Mouse (Mus musculus): ENCODE measurements around the gene Foxn1. TPM values are rescaled to one million over a fixed set of nuclear protein-coding genes. Genes with fewer than 3 reads are reported as not detected.

The Foxn1 gene
- polyA plus RNA-seq, 1 experiment = not detected

GRCm38 (mm10) chr11:78341702-78342101 is 44.7 kb downstream of the Foxn1 start:
- 84% methylated on average over 12 of the region's 12 CpGs for WGBS
- peaks cover 6% of the 10 kb centered on the region for H3K4me1 ChIP-seq (ENCODE audit: control insufficient read depth, insufficient read depth, low read length)
- no peak overlapping the region for H3K27ac ChIP-seq (ENCODE audit: control insufficient read depth, insufficient read depth, low read depth, low read length, poor library complexity)
- TF ChIP-seq CTCF (IDR thresholded peaks at IDR 0.05; ENCODE audit: control insufficient read depth, insufficient read depth, low read length) = no peak
- no peak for TF ChIP-seq POLR2A (IDR thresholded peaks at IDR 0.05; ENCODE audit: borderline replicate concordance, control insufficient read depth, low read depth, low read length)
- H3K4me3 ChIP-seq (replicated peaks; ENCODE audit: control insufficient read depth, low read depth, low read length) = no peak overlapping the region

GRCm38 (mm10) chr11:78337040-78337439 is 49.3 kb downstream of the Foxn1 start:
- H3K27ac ChIP-seq (ENCODE audit: control insufficient read depth, insufficient read depth, low read depth, low read length, poor library complexity) = no peak overlapping the region
- H3K4me3 ChIP-seq (replicated peaks; ENCODE audit: control insufficient read depth, low read depth, low read length) = no peak overlapping the region
- no peak for TF ChIP-seq POLR2A (IDR thresholded peaks at IDR 0.05; ENCODE audit: borderline replicate concordance, control insufficient read depth, low read depth, low read length)
- no peak for TF ChIP-seq CTCF (IDR thresholded peaks at IDR 0.05; ENCODE audit: control insufficient read depth, insufficient read depth, low read length)
- no peaks in the 10 kb centered on the region for H3K4me1 ChIP-seq (ENCODE audit: control insufficient read depth, insufficient read depth, low read length)
- 95% methylated on average over 8 of the region's 8 CpGs for WGBS

GRCm38 (mm10) chr11:78333992-78334391 is 52.4 kb downstream of the Foxn1 start:
- Histone ChIP-seq H3K4me3 (replicated peaks; ENCODE audit: control insufficient read depth, low read depth, low read length) (no peak overlapping the region), H3K4me1 (ENCODE audit: control insufficient read depth, insufficient read depth, low read length) (no peaks in the 10 kb centered on the region; the same call in 1 of the 2 replicates), H3K27ac (ENCODE audit: control insufficient read depth, insufficient read depth, low read depth, low read length, poor library complexity) (no peak overlapping the region)
- 83% methylated on average over 5 of the region's 5 CpGs for WGBS
- no peak for TF ChIP-seq POLR2A (IDR thresholded peaks at IDR 0.05; ENCODE audit: borderline replicate concordance, control insufficient read depth, low read depth, low read length)
- TF ChIP-seq CTCF (IDR thresholded peaks at IDR 0.05; ENCODE audit: control insufficient read depth, insufficient read depth, low read length) = no peak

- Histone ChIP-seq H3K4me3 (replicated peaks; ENCODE audit: control insufficient read depth, low read depth, low read length) (no peak overlapping the region), H3K27ac (ENCODE audit: control insufficient read depth, insufficient read depth, low read depth, low read length, poor library complexity) (no peak overlapping the region), H3K4me1 (ENCODE audit: control insufficient read depth, insufficient read depth, low read length) (no peaks in the 10 kb centered on the region; the same call in 1 of the 2 replicates)
- WGBS = 95% methylated on average over 12 of the region's 12 CpGs
- TF ChIP-seq CTCF (IDR thresholded peaks at IDR 0.05; ENCODE audit: control insufficient read depth, insufficient read depth, low read length) = no peak
- no peak for TF ChIP-seq POLR2A (IDR thresholded peaks at IDR 0.05; ENCODE audit: borderline replicate concordance, control insufficient read depth, low read depth, low read length)
Measured at GRCm38 (mm10) chr11:78332676-78333075, 53.7 kb downstream of the Foxn1 start.

GRCm38 (mm10) chr11:78328512-78329056 is 57.8 kb downstream of the Foxn1 start:
- Histone ChIP-seq H3K4me3 (replicated peaks; ENCODE audit: control insufficient read depth, low read depth, low read length) (peak overlapping the region; percentile 95), H3K4me1 (ENCODE audit: control insufficient read depth, insufficient read depth, low read length) (no peaks in the 10 kb centered on the region; the same call in 1 of the 2 replicates), H3K27ac (ENCODE audit: control insufficient read depth, insufficient read depth, low read depth, low read length, poor library complexity) (peak overlapping the region; percentile 37)
- TF ChIP-seq CTCF (IDR thresholded peaks at IDR 0.05; ENCODE audit: control insufficient read depth, insufficient read depth, low read length) (no peak), POLR2A (IDR thresholded peaks at IDR 0.05; ENCODE audit: borderline replicate concordance, control insufficient read depth, low read depth, low read length) (no peak)
- under 1% methylated on average over 41 of the region's 41 CpGs for WGBS

- Histone ChIP-seq H3K4me1 (ENCODE audit: control insufficient read depth, insufficient read depth, low read length) (peaks cover 2% of the 10 kb centered on the region; the same call in 1 of the 2 replicates), H3K27ac (ENCODE audit: control insufficient read depth, insufficient read depth, low read depth, low read length, poor library complexity) (peak within 1 kb of the TSS; percentile 37)
- WGBS = 8% methylated on average over 37 of the region's 37 CpGs
Measured at GRCm38 (mm10) chr11:78327634-78328511, 58.5 kb downstream of the Foxn1 start, which contains the start of gene Pigs. Gene Pigs (plus strand): TSS chr11:78328415.

GRCm38 (mm10) chr11:78327215-78327614 is 59.1 kb downstream of the Foxn1 start:
- TF ChIP-seq POLR2A (IDR thresholded peaks at IDR 0.05; ENCODE audit: borderline replicate concordance, control insufficient read depth, low read depth, low read length) (no peak), CTCF (IDR thresholded peaks at IDR 0.05; ENCODE audit: control insufficient read depth, insufficient read depth, low read length) (no peak)
- no peak overlapping the region for H3K27ac ChIP-seq (ENCODE audit: control insufficient read depth, insufficient read depth, low read depth, low read length, poor library complexity)
- peaks cover 4% of the 10 kb centered on the region; the same call in 1 of the 2 replicates for H3K4me1 ChIP-seq (ENCODE audit: control insufficient read depth, insufficient read depth, low read length)
- H3K4me3 ChIP-seq (replicated peaks; ENCODE audit: control insufficient read depth, low read depth, low read length) = no peak overlapping the region
- WGBS = 92% methylated on average over 4 of the region's 4 CpGs

More at GRCm38 (mm10) chr11:78327634-78328511, 58.5 kb downstream of the Foxn1 start, which contains the start of gene Pigs:
- TF ChIP-seq CTCF (IDR thresholded peaks at IDR 0.05; ENCODE audit: control insufficient read depth, insufficient read depth, low read length) (no peak), POLR2A (IDR thresholded peaks at IDR 0.05; ENCODE audit: borderline replicate concordance, control insufficient read depth, low read depth, low read length) (peak; percentile 68; the same call in 1 of the 2 replicates)
- H3K4me3 ChIP-seq (replicated peaks; ENCODE audit: control insufficient read depth, low read depth, low read length) = peak within 1 kb of the TSS; percentile 95

GRCm38 (mm10) chr11:78324965-78325364 is 61.4 kb downstream of the Foxn1 start:
- Histone ChIP-seq H3K27ac (ENCODE audit: control insufficient read depth, insufficient read depth, low read depth, low read length, poor library complexity) (no peak overlapping the region), H3K4me3 (replicated peaks; ENCODE audit: control insufficient read depth, low read depth, low read length) (no peak overlapping the region), H3K4me1 (ENCODE audit: control insufficient read depth, insufficient read depth, low read length) (peaks cover 4% of the 10 kb centered on the region; the same call in 1 of the 2 replicates)
- WGBS = 93% methylated on average over 12 of the region's 12 CpGs
- TF ChIP-seq CTCF (IDR thresholded peaks at IDR 0.05; ENCODE audit: control insufficient read depth, insufficient read depth, low read length) (no peak), POLR2A (IDR thresholded peaks at IDR 0.05; ENCODE audit: borderline replicate concordance, control insufficient read depth, low read depth, low read length) (no peak)

All from bone marrow, adult 2 months (tissue).